Mouse (Mus musculus) bone marrow macrophage, adult 2 months (primary cell): ENCODE measurements at regions not wholly inside any gene's neighbourhood (a gene's known extent, or its start where the extent isn't known, plus 50 kb on each side); places are given as distances from the start of the nearest gene placed in this dataset.

Source experiments
- CTCF ChIP-seq: IDR thresholded peaks from 2 replicates; pipeline ENCODE4 v1.5.1; 2012; ENCODE audit warnings: low read depth, mild to moderate bottlenecking, low read length, moderate library complexity
- POLR2A ChIP-seq: IDR thresholded peaks from 2 replicates; pipeline ENCODE4 v1.6.1; 2012; ENCODE audit warnings: mild to moderate bottlenecking, low read depth, low read length, borderline replicate concordance

DNA sequence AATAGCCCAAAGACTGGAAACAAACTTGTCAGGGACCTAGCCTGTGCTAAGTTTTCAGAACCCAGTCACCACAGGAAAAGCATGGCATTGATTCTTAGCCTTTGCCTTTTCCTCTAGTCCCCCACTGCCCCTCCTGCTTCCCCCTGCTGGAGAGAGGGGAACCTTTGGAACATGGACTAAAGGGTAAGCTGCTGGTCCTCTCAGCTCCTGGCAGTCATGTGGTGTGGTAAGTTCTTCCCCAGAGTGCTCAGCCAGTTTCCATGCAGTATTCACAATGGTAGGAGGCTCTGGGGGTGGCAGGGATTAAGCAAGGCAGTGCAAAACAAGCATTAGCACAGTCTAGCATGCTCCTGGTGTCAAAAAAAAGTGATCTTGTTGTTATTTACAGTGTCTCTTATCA, 470.3 kb downstream of the Bnc2 start:
- TF ChIP-seq POLR2A (no peak), CTCF (no peak)
